Mouse (Mus musculus) thymus, postnatal 4 days (tissue): ENCODE results near the gene Gm4881.
"Not testable (repeated sequence)": the region's sequence is repeated elsewhere in the genome, so short reads cannot be mapped to it uniquely, and the experiment has no call there.

Experiments used
- DNase-seq: peaks from one replicate; pipeline ENCODE4 v3.0.0; 2021

Gm4881 gene

GRCm38 (mm10) chr7:24953966-24954365, 9.7 kb upstream of the Gm4881 start:
- no peak for DNase-seq

GRCm38 (mm10) chr7:24949958-24950623, 5.8 kb upstream of the Gm4881 start:
- peak; percentile 91 for DNase-seq

- no peak for DNase-seq
Observed at GRCm38 (mm10) chr7:24948774-24949173, 4.5 kb upstream of the Gm4881 start.

GRCm38 (mm10) chr7:24947316-24948048, 3.2 kb upstream of the Gm4881 start:
- no peak for DNase-seq

GRCm38 (mm10) chr7:24943641-24944040, 653 bp downstream of the Gm4881 start:
- DNase-seq = no peak

GRCm38 (mm10) chr7:24931651-24932050, 12.6 kb downstream of the Gm4881 start:
- DNase-seq = no peak

- DNase-seq = no peak
Observed at GRCm38 (mm10) chr7:24930475-24930874, 13.8 kb downstream of the Gm4881 start.

- DNase-seq = peak; percentile 12
Observed at GRCm38 (mm10) chr7:24919728-24920127, 24.6 kb downstream of the Gm4881 start.

GRCm38 (mm10) chr7:24918763-24919323, 25.5 kb downstream of the Gm4881 start:
- no peak for DNase-seq

GRCm38 (mm10) chr7:24912480-24912879, 31.8 kb downstream of the Gm4881 start:
- no peak for DNase-seq

GRCm38 (mm10) chr7:24907211-24907748, 37.0 kb downstream of the Gm4881 start:
- peak; percentile 85 for DNase-seq

- peak; percentile 64 for DNase-seq
Observed at GRCm38 (mm10) chr7:24906551-24906950, 37.7 kb downstream of the Gm4881 start.

GRCm38 (mm10) chr7:24904936-24905335, 39.4 kb downstream of the Gm4881 start:
- peak; percentile 71 for DNase-seq

GRCm38 (mm10) chr7:24904070-24904483, 40.2 kb downstream of the Gm4881 start:
- DNase-seq = peak; percentile 97

GRCm38 (mm10) chr7:24903444-24903825, 40.9 kb downstream of the Gm4881 start:
- DNase-seq = no peak

- peak; percentile 90 for DNase-seq
Observed at GRCm38 (mm10) chr7:24902630-24903443, 41.5 kb downstream of the Gm4881 start, which contains the start of gene Arhgef1. Arhgef1 (plus strand) TSS chr7:24902912.

- no peak for DNase-seq
Observed at GRCm38 (mm10) chr7:24902264-24902629, 42.0 kb downstream of the Gm4881 start.

- no peak for DNase-seq
Observed at GRCm38 (mm10) chr7:24901842-24902241, 42.5 kb downstream of the Gm4881 start.

GRCm38 (mm10) chr7:24901114-24901513, 43.2 kb downstream of the Gm4881 start:
- DNase-seq = no peak

GRCm38 (mm10) chr7:24897959-24898358, 46.3 kb downstream of the Gm4881 start:
- DNase-seq = no peak

GRCm38 (mm10) chr7:24897224-24897623, 47.1 kb downstream of the Gm4881 start, which contains the start of gene Cd79a:
Cd79a (plus strand) TSS chr7:24897381.
- DNase-seq = no peak

- DNase-seq = no peak
Observed at GRCm38 (mm10) chr7:24896269-24896668, 48.0 kb downstream of the Gm4881 start.

GRCm38 (mm10) chr7:24895749-24896148, 48.5 kb downstream of the Gm4881 start:
- not testable (repeated sequence) for DNase-seq
